Mouse (Mus musculus) embryonic facial prominence, embryonic 11.5 days (tissue): Measurements from ENCODE around the gene Tmed1. TPM values are rescaled to one million over a fixed set of nuclear protein-coding genes. Genes with fewer than 3 reads are reported as not detected.

ENCODE experiments used
- ATAC-seq: fragments of 200-750 bp; cut with Nextera tagmentation; replicated peaks from 2 replicates; pipeline ENCODE4 v1.8.0; 2017; ENCODE audit warnings: low read depth; ENCODE audit not compliant: insufficient number of reproducible peaks, low FRiP score, low TSS enrichment
- DNase-seq: peaks from one replicate; pipeline ENCODE4 v3.0.0-alpha.2; 2015; ENCODE audit warnings: low spot score
- H3K27ac ChIP-seq: fragments of 300-500 bp; sonication (generic); replicated peaks from 2 replicates; pipeline ENCODE4 v1.5.1; 2014; ENCODE audit warnings: mild to moderate bottlenecking, low read depth, low read length, control low read depth
- H3K27me3 ChIP-seq: fragments of 300-500 bp; sonication (generic); 2 replicates; pipeline ENCODE4 v1.6.1; 2014; ENCODE audit warnings: mild to moderate bottlenecking, low read length, moderate library complexity, mixed read lengths; ENCODE audit not compliant: control insufficient read depth, insufficient read depth
- H3K36me3 ChIP-seq: fragments of 300-500 bp; sonication (generic); replicated peaks from 2 replicates; pipeline ENCODE4 v1.6.1; 2014; ENCODE audit warnings: low read depth, mild to moderate bottlenecking, low read length, moderate library complexity, mixed read lengths; ENCODE audit not compliant: control insufficient read depth, insufficient read depth
- H3K4me1 ChIP-seq: fragments of 300-500 bp; sonication (generic); 2 replicates; pipeline ENCODE4 v1.6.1; 2014; ENCODE audit warnings: low read length, mixed read lengths; ENCODE audit not compliant: control insufficient read depth, insufficient read depth
- H3K4me2 ChIP-seq: fragments of 300-500 bp; sonication (generic); 2 replicates; pipeline ENCODE4 v1.6.1; 2014; ENCODE audit warnings: low read depth, mild to moderate bottlenecking, control low read depth, low read length, moderate library complexity
- H3K4me3 ChIP-seq: fragments of 300-500 bp; sonication (generic); 2 replicates; pipeline ENCODE4 v1.5.1; 2014; ENCODE audit warnings: low read depth, low read length, control low read depth
- H3K9ac ChIP-seq: fragments of 300-500 bp; sonication (generic); replicated peaks from 2 replicates; pipeline ENCODE4 v1.6.1; 2014; ENCODE audit warnings: mild to moderate bottlenecking, control low read depth, low read length
- H3K9me3 ChIP-seq: fragments of 300-500 bp; sonication (generic); replicated peaks from 2 replicates; pipeline ENCODE4 v1.6.1; 2016; ENCODE audit warnings: mild to moderate bottlenecking, low read length, inconsistent platforms, mixed read lengths; ENCODE audit not compliant: control insufficient read depth
- WGBS: fragments of 180-500 bp; shearing (Covaris S2); extraction: QIAGEN DNeasy Blood & Tissue Kit; methylation state at CpG from one replicate; pipeline ENCODE4 v1.1.7; 2014; 5-methylcytosine and 5-hydroxymethylcytosine counted together
- microRNA-seq: library from miRNA; unstranded; fragments of <30 nt; microRNA quantifications from one replicate; pipeline ENCODE4, GENCODE M21; 2016; ENCODE audit warnings: borderline number of aligned reads
- polyA plus RNA-seq: library from polyadenylated mRNA; unstranded; fragments of >200 nt; fragmentation: Nextera tagmentation; extraction: Ambion mirVana; gene quantifications from 2 replicates; pipeline ENCODE4 v1.2.1, GENCODE M21; 2014

Gene Tmed1
- polyA plus RNA-seq, 1 experiment from 2014 or later = 81.3 TPM

DNA sequence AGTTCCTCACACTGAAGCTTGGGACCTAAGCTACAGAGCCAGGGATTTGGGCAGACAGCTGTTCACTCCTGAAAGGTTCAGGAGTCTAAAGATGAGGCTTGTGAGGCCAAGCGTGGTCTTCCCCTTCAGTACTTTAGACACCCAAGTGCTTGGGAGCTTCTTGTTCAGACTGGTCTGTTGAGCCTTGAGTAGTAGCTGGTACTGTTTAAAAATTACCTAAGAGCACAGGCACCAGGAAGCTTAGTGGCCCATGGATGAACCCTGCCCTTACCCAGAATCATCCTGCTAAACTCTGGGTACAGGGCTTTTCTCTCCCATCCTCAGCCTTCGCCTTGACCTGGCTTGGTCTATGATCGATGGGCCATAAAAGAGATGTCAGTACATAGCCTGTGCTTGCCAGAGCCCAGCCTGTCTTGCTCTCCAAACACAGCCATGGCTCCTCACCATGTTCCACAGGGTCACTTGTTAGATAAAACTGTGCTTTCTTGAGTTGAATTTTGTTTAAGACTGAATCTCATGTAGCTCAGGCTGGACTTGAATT, 49.6 kb downstream of the Tmed1 start:
- Histone ChIP-seq H3K4me2 (no peak overlapping the region), H3K4me1 (no peaks in the 10 kb centered on the region), H3K9ac (no peak overlapping the region), H3K4me3 (no peak overlapping the region), H3K27me3 (no peaks in the 10 kb centered on the region), H3K27ac (no peak overlapping the region), H3K9me3 (no peaks in the 10 kb centered on the region), H3K36me3 (peaks cover 3% of the 10 kb centered on the region; the same call in 1 of the 2 replicates)
- no peak for ATAC-seq
- DNase-seq = no peak
- WGBS = 93% methylated on average over 3 of the region's 3 CpGs

DNA sequence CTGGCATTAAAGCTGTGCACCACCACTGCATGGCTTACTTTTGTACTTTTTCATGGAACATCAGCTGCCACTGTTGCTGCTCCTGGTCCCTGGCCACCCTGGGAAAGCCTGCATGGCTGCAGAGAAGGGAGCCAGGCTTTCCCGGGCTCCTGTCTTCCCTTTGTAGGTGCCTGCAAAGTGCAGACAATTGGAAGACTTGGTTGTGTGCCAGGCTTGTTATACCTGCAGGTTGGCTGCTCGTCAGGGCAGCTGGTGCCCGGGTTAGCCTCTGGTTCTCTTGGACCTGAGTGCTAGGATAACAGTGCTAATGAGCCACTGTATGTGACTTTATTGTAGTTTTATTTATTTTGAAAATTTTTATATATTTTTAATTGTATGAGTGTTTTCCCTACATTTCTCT, 51.2 kb downstream of the Tmed1 start:
- Histone ChIP-seq H3K9ac (no peak overlapping the region), H3K9me3 (no peaks in the 10 kb centered on the region), H3K4me2 (no peak overlapping the region), H3K27ac (no peak overlapping the region), H3K36me3 (peaks cover 3% of the 10 kb centered on the region; the same call in 1 of the 2 replicates), H3K4me1 (no peaks in the 10 kb centered on the region), H3K4me3 (no peak overlapping the region), H3K27me3 (no peaks in the 10 kb centered on the region)
- ATAC-seq = no peak
- 95% methylated on average over 3 of the region's 3 CpGs for WGBS
- no peak for DNase-seq

Small RNA genes within 50 kb of the gene (microRNA-seq; reads per million reads assigned to microRNA genes)
- 25.4 reads per million, percentile 23 among the genes with 10 or more reads in this experiment for gene Mir199a-1

Other genes starting within 250 kb of the Tmed1 start
- gene Atg4d, start 245.0 kb downstream of the Tmed1 start, polyA plus RNA-seq = 28.5 and 31.1 TPM in 2 replicates
- gene Kri1, start 222.3 kb downstream of the Tmed1 start, polyA plus RNA-seq = 11.4 and 13.3 TPM in 2 replicates
- 51.3 and 55.0 TPM in 2 replicates for gene Cdkn2d, start 218.8 kb downstream of the Tmed1 start, polyA plus RNA-seq
- 15.9 and 16.3 TPM in 2 replicates for gene Ap1m2, start 197.9 kb downstream of the Tmed1 start, polyA plus RNA-seq
- gene Slc44a2, start 189.6 kb downstream of the Tmed1 start, polyA plus RNA-seq = 86.0 and 89.8 TPM in 2 replicates
- 248 and 256 TPM in 2 replicates for gene Ilf3, start 142.4 kb downstream of the Tmed1 start, polyA plus RNA-seq
- 47.6 and 51.5 TPM in 2 replicates for gene Qtrt1, start 98.4 kb downstream of the Tmed1 start, polyA plus RNA-seq
- gene Dnm2, start 85.3 kb downstream of the Tmed1 start, polyA plus RNA-seq = 57.1 and 58.0 TPM in 2 replicates
- 1.00 and 1.4 TPM in 2 replicates for gene AB124611, start 15.9 kb upstream of the Tmed1 start, polyA plus RNA-seq
- gene Carm1, start 36.6 kb upstream of the Tmed1 start, polyA plus RNA-seq = 62.4 and 64.2 TPM in 2 replicates
- 51.2 and 52.9 TPM in 2 replicates for gene Timm29, start 82.5 kb upstream of the Tmed1 start, polyA plus RNA-seq
- gene Yipf2, start 82.6 kb upstream of the Tmed1 start, polyA plus RNA-seq = 13.1 and 13.8 TPM in 2 replicates
- 106 and 119 TPM in 2 replicates for gene Smarca4, start 105.9 kb upstream of the Tmed1 start, polyA plus RNA-seq
- 14.7 and 15.0 TPM in 2 replicates for gene Ldlr, start 213.2 kb upstream of the Tmed1 start, polyA plus RNA-seq